Mouse (Mus musculus) spleen, adult 2 months (tissue): ENCODE measurements around the gene Arhgap10. TPM values are rescaled to one million over a fixed set of nuclear protein-coding genes. Genes with fewer than 3 reads are reported as not detected.

Experiments used
- DNase-seq, 2 experiments: peaks; one replicate each; pipeline versions ENCODE4 v3.0.0 to v3.0.0-alpha.2; 2012 to 2021; ENCODE audit warnings: low spot score in 2 of 2, low read depth in 1 of 2
- H3K27ac ChIP-seq: fragments of 200-500 bp; 2 replicates; pipeline ENCODE4 v1.5.1; 2012; ENCODE audit warnings: low read length, inconsistent platforms; ENCODE audit not compliant: insufficient read depth
- H3K27me3 ChIP-seq: fragments of 200-500 bp; 2 replicates; pipeline ENCODE4 v1.6.1; 2012; ENCODE audit warnings: mild to moderate bottlenecking, moderate library complexity, low read length, inconsistent platforms; ENCODE audit not compliant: control insufficient read depth, insufficient read depth
- H3K36me3 ChIP-seq: fragments of 200-500 bp; 2 replicates; pipeline ENCODE4 v1.6.1; 2012; ENCODE audit warnings: mild to moderate bottlenecking, low read length, inconsistent platforms; ENCODE audit not compliant: control insufficient read depth, insufficient read depth
- H3K4me1 ChIP-seq: fragments of 200-500 bp; 2 replicates; pipeline ENCODE4 v1.6.1; 2011; ENCODE audit warnings: inconsistent platforms; ENCODE audit not compliant: control insufficient read depth, insufficient read depth, insufficient read length
- H3K4me3 ChIP-seq: fragments of 200-500 bp; 2 replicates; pipeline ENCODE4 v1.5.1; 2011; ENCODE audit warnings: mild to moderate bottlenecking, inconsistent platforms; ENCODE audit not compliant: insufficient read depth, insufficient read length; ENCODE audit errors: extremely low read depth
- CTCF ChIP-seq: fragments of 200-500 bp; IDR thresholded peaks from 2 replicates; pipeline ENCODE4 v1.5.1; 2011; ENCODE audit warnings: mild to moderate bottlenecking, inconsistent platforms; ENCODE audit not compliant: insufficient read depth, insufficient read length, insufficient replicate concordance; ENCODE audit errors: extremely low read depth
- POLR2A ChIP-seq: fragments of 200-500 bp; IDR thresholded peaks from 2 replicates; pipeline ENCODE4 v1.6.1; 2011; ENCODE audit warnings: low read depth, low read length, inconsistent platforms
- WGBS: fragments of 180-500 bp; shearing (Covaris S2); methylation state at CpG from one replicate; pipeline ENCODE4 v1.1.7; 2018; 5-methylcytosine and 5-hydroxymethylcytosine counted together
- polyA plus RNA-seq: library from polyadenylated mRNA; depleted of rRNA; stranded (reverse); fragments of >200 nt; gene quantifications from 2 replicates; pipeline ENCODE4 v1.2.3, GENCODE M21; 2012

Gene Arhgap10
- polyA plus RNA-seq, 1 experiment, result 4.3 TPM

DNA sequence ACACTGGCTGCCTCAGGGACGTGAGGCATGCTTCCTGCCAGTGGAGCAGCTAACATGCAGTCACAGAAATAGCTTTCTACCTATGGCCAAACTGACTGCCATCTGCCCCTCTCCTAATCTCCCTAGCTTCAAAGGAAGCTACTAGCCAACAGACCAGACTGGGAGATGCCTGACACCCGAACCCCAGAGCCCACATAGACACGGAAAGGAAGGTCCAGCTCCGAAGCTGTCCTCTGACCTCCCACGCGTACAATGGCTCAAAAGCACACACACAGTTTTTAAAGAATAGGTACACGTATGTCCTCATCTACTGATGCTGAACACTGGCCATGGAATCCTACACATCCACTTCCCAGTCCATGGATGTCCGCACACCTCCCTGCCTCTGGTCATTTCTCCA, 2.0 kb downstream of the Arhgap10 start:
- no peak for DNase-seq
- H3K4me3 ChIP-seq, result no peak overlapping the region
- no peaks in the 10 kb centered on the region for H3K27me3 ChIP-seq
- TF ChIP-seq CTCF (no peak), POLR2A (no peak)
- H3K36me3 ChIP-seq, result no peaks in the 10 kb centered on the region
- H3K27ac ChIP-seq, result no peak overlapping the region
- WGBS, result 85% methylated on average over 8 of the region's 8 CpGs
- peaks cover 2% of the 10 kb centered on the region; the same call in 1 of the 2 replicates for H3K4me1 ChIP-seq

DNA sequence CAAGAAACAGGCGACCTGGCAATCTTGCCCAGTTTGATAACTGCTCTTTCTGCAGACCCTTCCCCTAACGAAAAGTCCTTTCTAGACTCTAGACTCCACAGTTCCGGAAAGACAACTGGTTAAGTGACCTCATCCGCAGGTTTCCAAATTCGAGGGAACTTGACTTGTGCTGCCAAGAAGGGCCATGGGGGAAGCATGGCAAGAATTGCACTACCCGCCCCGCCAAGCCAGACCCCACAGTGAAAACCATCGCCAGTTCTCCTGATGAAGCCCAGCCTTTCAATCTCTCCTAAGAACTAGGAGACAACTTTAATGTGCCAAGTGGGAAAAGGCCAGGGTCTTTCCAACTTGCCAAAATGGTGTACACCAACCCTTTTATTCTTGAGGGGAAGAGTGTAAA, 2.6 kb downstream of the Arhgap10 start:
- H3K4me3 ChIP-seq, result no peak overlapping the region
- no peaks in the 10 kb centered on the region for H3K27me3 ChIP-seq
- DNase-seq, result no peak
- TF ChIP-seq CTCF, result no peak
- TF ChIP-seq POLR2A, result no peak
- no peaks in the 10 kb centered on the region for H3K36me3 ChIP-seq
- no peak overlapping the region for H3K27ac ChIP-seq
- peaks cover 2% of the 10 kb centered on the region; the same call in 1 of the 2 replicates for H3K4me1 ChIP-seq
- 88% methylated on average over 8 of the region's 8 CpGs for WGBS

DNA sequence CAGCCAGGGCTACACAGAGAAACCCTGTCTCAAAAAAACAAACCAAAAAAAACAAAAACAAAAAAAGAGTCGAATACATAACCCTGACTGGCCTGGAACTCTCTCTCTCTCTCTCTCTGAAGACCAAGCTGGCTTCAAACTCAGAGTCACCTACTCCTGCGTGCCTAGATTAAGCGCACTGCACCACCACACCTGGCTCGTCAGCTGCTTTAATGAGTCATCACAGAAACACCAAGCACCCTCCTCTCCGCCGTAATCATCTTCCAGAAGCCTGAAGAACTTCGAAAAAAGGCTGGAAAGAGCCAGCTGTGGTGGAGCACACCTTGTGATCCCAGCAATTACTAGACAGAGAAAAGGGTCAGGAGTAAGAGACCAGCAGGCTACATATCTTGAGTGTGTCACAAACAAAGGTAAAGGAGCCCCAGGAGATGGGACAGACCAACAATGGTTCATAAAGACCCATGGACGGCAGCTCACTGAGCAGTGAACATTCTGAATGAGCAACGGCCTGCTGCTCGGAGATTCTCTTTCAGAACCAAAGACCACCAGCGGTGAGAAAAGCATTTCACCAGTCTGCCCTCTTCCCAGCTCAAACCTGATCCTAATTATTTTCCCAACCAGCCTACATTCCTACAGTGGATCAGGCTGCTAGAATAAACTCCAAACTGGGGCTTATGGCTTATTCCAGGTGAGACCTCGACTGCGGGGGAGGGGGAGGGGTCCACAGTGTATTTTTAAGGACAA, 5.8 kb downstream of the Arhgap10 start:
- no peak for TF ChIP-seq POLR2A
- TF ChIP-seq CTCF, result no peak
- WGBS, result 87% methylated on average over 13 of the region's 13 CpGs

DNA sequence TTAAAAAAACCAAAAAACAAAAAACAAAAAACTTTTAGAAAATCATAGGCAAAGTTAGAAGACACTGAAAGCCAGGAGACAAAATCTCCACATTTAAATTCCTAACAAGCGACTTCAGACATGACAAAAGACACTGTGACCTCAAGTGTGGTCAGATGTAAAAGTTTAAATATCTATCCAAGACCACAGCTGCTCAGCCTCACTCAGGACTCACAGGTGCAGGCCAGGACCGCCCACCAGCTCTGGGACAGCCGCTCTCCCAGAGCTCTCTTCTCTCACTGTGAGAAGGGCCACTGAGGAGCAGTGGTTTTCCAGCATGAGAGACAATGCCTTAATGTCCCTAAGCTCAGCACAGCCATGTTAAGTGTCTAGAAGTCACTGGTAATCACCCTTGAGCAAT, 7.3 kb downstream of the Arhgap10 start:
- Histone ChIP-seq H3K27me3 (no peaks in the 10 kb centered on the region), H3K27ac (no peak overlapping the region), H3K4me3 (no peak overlapping the region), H3K4me1 (no peaks in the 10 kb centered on the region), H3K36me3 (no peaks in the 10 kb centered on the region)
- no peak for DNase-seq
- 60% methylated on average over 3 of the region's 3 CpGs for WGBS
- TF ChIP-seq CTCF, result no peak
- no peak for TF ChIP-seq POLR2A

More for the DNA sequence above, 5.8 kb downstream of the Arhgap10 start:
- H3K4me3 ChIP-seq, result no peak overlapping the region
- H3K27me3 ChIP-seq, result no peaks in the 10 kb centered on the region
- H3K27ac ChIP-seq, result no peak overlapping the region
- peaks cover 2% of the 10 kb centered on the region; the same call in 1 of the 2 replicates for H3K4me1 ChIP-seq
- no peak for DNase-seq
- no peaks in the 10 kb centered on the region for H3K36me3 ChIP-seq

DNA sequence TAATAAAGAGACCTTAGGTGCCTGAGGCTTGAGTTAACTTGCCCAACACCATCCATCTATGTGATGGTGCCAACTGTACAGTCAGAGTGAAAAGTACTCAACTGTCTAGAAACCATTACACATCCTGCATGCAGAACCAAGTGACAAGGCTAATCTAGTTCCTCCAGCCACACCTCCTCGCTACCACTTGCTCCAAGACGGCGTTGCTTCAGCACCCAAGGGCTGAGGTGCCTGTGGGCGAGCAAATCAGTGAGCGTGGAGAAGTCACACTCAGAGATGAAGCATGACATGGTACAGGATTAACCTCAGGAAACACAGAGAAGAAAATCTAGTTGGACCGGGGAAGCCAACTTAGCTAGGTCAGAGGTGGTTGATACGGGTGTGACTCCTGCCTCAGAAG, 8.7 kb downstream of the Arhgap10 start:
- 26% methylated on average over 7 of the region's 7 CpGs for WGBS
- no peaks in the 10 kb centered on the region for H3K36me3 ChIP-seq
- H3K4me3 ChIP-seq, result no peak overlapping the region
- no peak for DNase-seq
- H3K27me3 ChIP-seq, result no peaks in the 10 kb centered on the region
- H3K27ac ChIP-seq, result no peak overlapping the region
- no peak for TF ChIP-seq POLR2A
- no peak for TF ChIP-seq CTCF
- no peaks in the 10 kb centered on the region for H3K4me1 ChIP-seq

DNA sequence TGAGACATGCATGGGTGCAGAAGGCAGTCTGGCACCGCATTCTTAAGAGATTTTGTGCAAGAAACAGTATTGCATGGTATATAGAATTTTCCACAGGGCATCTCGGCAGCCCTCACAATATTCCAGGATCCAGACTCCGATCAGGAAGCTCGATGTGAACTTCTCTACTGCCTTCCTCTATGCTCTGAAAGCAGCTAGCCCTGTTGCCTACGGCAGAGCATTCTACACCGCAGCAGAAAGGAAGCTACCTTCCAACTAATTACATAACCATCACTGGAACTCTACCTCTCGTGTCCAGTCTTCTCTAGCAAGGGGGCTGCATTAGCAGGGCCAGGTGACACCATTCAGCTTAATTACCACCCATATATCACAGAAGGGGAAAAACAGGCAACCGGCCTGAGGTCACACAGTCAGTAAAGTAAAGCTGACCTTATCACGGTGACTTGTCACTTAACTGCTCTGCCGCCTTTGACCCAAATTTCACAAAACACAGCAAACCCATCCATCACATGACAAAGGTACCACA, 10.2 kb downstream of the Arhgap10 start:
- TF ChIP-seq CTCF (no peak), POLR2A (no peak)

GRCm38 (mm10) chr8:77506539-77506938, 11.2 kb downstream of the Arhgap10 start:
- no peak overlapping the region for H3K27ac ChIP-seq

More for the DNA sequence above, 10.2 kb downstream of the Arhgap10 start:
- Histone ChIP-seq H3K27ac (no peak overlapping the region), H3K4me3 (no peak overlapping the region), H3K27me3 (no peaks in the 10 kb centered on the region), H3K4me1 (no peaks in the 10 kb centered on the region), H3K36me3 (no peaks in the 10 kb centered on the region)
- DNase-seq, result no peak
- 86% methylated on average over 10 of the region's 10 CpGs for WGBS

More at GRCm38 (mm10) chr8:77506539-77506938, 11.2 kb downstream of the Arhgap10 start:
- TF ChIP-seq POLR2A (no peak), CTCF (no peak)
- 73% methylated on average over 7 of the region's 7 CpGs for WGBS
- Histone ChIP-seq H3K4me3 (no peak overlapping the region), H3K27me3 (no peaks in the 10 kb centered on the region), H3K4me1 (no peaks in the 10 kb centered on the region), H3K36me3 (no peaks in the 10 kb centered on the region)
- no peak for DNase-seq
